Mouse (Mus musculus): ENCODE results near the gene Mmp15. TPM values are rescaled to one million over a fixed set of nuclear protein-coding genes. Genes with fewer than 3 reads are reported as not detected.
A peak's percentile ranks its signal among the peaks of the same experiment; 100 is the strongest.

Gene Mmp15
- polyA plus RNA-seq, 1 experiment from 2014 or later: 14.8 TPM

- Histone ChIP-seq H3K27me3 (replicated peaks) (no peaks in the 10 kb centered on the region), H3K4me2 (replicated peaks) (no peak overlapping the region), H3K27ac (no peak overlapping the region), H3K36me3 (peaks cover 37% of the 10 kb centered on the region), H3K9me3 (no peaks in the 10 kb centered on the region), H3K9ac (no peak overlapping the region), H3K4me3 (replicated peaks) (no peak overlapping the region), H3K4me1 (replicated peaks) (0 out of 2 replicates have a peak, but pooled peaks cover 13% of the 10 kb centered on the region)
- WGBS: 74% methylated on average over 5 of the region's 5 CpGs
- ATAC-seq: no peak
Measured at GRCm38 (mm10) chr8:95326822-95327221, 25.2 kb upstream of the Mmp15 start.

- 0 out of 2 replicates have a peak, but pooled peaks cover 16% of the 10 kb centered on the region for H3K4me1 ChIP-seq (replicated peaks)
- no peak overlapping the region for H3K27ac ChIP-seq
- 89% methylated on average over 46 of the region's 46 CpGs for WGBS
- H3K27me3 ChIP-seq (replicated peaks): no peaks in the 10 kb centered on the region
- no peak for ATAC-seq
- no peaks in the 10 kb centered on the region for H3K9me3 ChIP-seq
- no peak overlapping the region for H3K4me2 ChIP-seq (replicated peaks)
- peaks cover 37% of the 10 kb centered on the region for H3K36me3 ChIP-seq
- H3K9ac ChIP-seq: no peak overlapping the region
- H3K4me3 ChIP-seq (replicated peaks): no peak overlapping the region
Measured at GRCm38 (mm10) chr8:95327866-95328465, 24.1 kb upstream of the Mmp15 start.

GRCm38 (mm10) chr8:95330367-95330766, 21.7 kb upstream of the Mmp15 start:
- Histone ChIP-seq H3K27ac (no peak overlapping the region), H3K9me3 (no peaks in the 10 kb centered on the region), H3K4me2 (replicated peaks) (peak overlapping the region; percentile 82), H3K9ac (peak overlapping the region; percentile 94; the same call in 1 of the 2 replicates), H3K4me1 (replicated peaks) (0 out of 2 replicates have a peak, but pooled peaks cover 16% of the 10 kb centered on the region), H3K36me3 (peaks cover 40% of the 10 kb centered on the region), H3K4me3 (replicated peaks) (peak overlapping the region; percentile 82), H3K27me3 (replicated peaks) (no peaks in the 10 kb centered on the region)
- 53% methylated on average over 1 of the region's 1 CpGs for WGBS
- ATAC-seq: no peak

- H3K4me3 ChIP-seq (replicated peaks): peak overlapping the region; percentile 82
- H3K9me3 ChIP-seq: no peaks in the 10 kb centered on the region
- H3K36me3 ChIP-seq: peaks cover 36% of the 10 kb centered on the region
- H3K27me3 ChIP-seq (replicated peaks): no peaks in the 10 kb centered on the region
- 0 out of 2 replicates have a peak, but pooled peaks cover 16% of the 10 kb centered on the region for H3K4me1 ChIP-seq (replicated peaks)
- WGBS: under 1% methylated on average over 38 of the region's 38 CpGs
- H3K4me2 ChIP-seq (replicated peaks): peak overlapping the region; percentile 82
- ATAC-seq: peak; percentile 59
- peak overlapping the region; percentile 99 for H3K27ac ChIP-seq
- H3K9ac ChIP-seq: peak overlapping the region; percentile 94
Measured at GRCm38 (mm10) chr8:95331156-95331719, 20.8 kb upstream of the Mmp15 start.

GRCm38 (mm10) chr8:95331720-95332436, 20.2 kb upstream of the Mmp15 start, which contains the start of the genes Zfp319 and Usb1:
Gene Zfp319, minus strand, starts transcription at chr8:95331950.
Gene Usb1, plus strand, starts transcription at chr8:95332284.
- ATAC-seq: peak; percentile 97
- Histone ChIP-seq H3K36me3 (peaks cover 29% of the 10 kb centered on the region), H3K4me1 (replicated peaks) (0 out of 2 replicates have a peak, but pooled peaks cover 16% of the 10 kb centered on the region), H3K9ac (peak within 1 kb of the TSS; percentile 94), H3K27ac (peak within 1 kb of the TSS; percentile 99), H3K4me3 (replicated peaks) (peak within 1 kb of the TSS; percentile 82), H3K9me3 (no peaks in the 10 kb centered on the region), H3K4me2 (replicated peaks) (peak within 1 kb of the TSS; percentile 82), H3K27me3 (replicated peaks) (no peaks in the 10 kb centered on the region)
- WGBS: under 1% methylated on average over 73 of the region's 80 CpGs

GRCm38 (mm10) chr8:95332437-95333199, 19.4 kb upstream of the Mmp15 start:
- H3K4me3 ChIP-seq (replicated peaks): peak overlapping the region; percentile 82
- peaks cover 22% of the 10 kb centered on the region for H3K36me3 ChIP-seq
- ATAC-seq: peak; percentile 31
- H3K27me3 ChIP-seq (replicated peaks): no peaks in the 10 kb centered on the region
- WGBS: 19% methylated on average over 21 of the region's 21 CpGs
- H3K9ac ChIP-seq: peak overlapping the region; percentile 94
- no peaks in the 10 kb centered on the region for H3K9me3 ChIP-seq
- H3K4me2 ChIP-seq (replicated peaks): peak overlapping the region; percentile 82
- 0 out of 2 replicates have a peak, but pooled peaks cover 14% of the 10 kb centered on the region for H3K4me1 ChIP-seq (replicated peaks)
- H3K27ac ChIP-seq: peak overlapping the region; percentile 99

GRCm38 (mm10) chr8:95335706-95336105, 16.4 kb upstream of the Mmp15 start:
- Histone ChIP-seq H3K4me1 (replicated peaks) (0 out of 2 replicates have a peak, but pooled peaks cover 5% of the 10 kb centered on the region), H3K9me3 (no peaks in the 10 kb centered on the region), H3K9ac (no peak overlapping the region), H3K4me3 (replicated peaks) (no peak overlapping the region), H3K27me3 (replicated peaks) (no peaks in the 10 kb centered on the region), H3K36me3 (peaks cover 12% of the 10 kb centered on the region; the same call in 1 of the 2 replicates), H3K4me2 (replicated peaks) (no peak overlapping the region), H3K27ac (no peak overlapping the region)
- WGBS: 93% methylated on average over 1 of the region's 1 CpGs
- ATAC-seq: no peak

GRCm38 (mm10) chr8:95336363-95336762, 15.7 kb upstream of the Mmp15 start:
- H3K4me3 ChIP-seq (replicated peaks): no peak overlapping the region

GRCm38 (mm10) chr8:95341721-95342120, 10.3 kb upstream of the Mmp15 start:
- Histone ChIP-seq H3K27me3 (replicated peaks) (no peaks in the 10 kb centered on the region), H3K36me3 (peaks cover 23% of the 10 kb centered on the region)
- ATAC-seq: 0 out of 2 replicates have a peak, but pooled peaks have one; percentile 21

More at GRCm38 (mm10) chr8:95336363-95336762, 15.7 kb upstream of the Mmp15 start:
- Histone ChIP-seq H3K9me3 (no peaks in the 10 kb centered on the region), H3K4me1 (replicated peaks) (0 out of 2 replicates have a peak, but pooled peaks cover 3% of the 10 kb centered on the region), H3K27me3 (replicated peaks) (no peaks in the 10 kb centered on the region), H3K4me2 (replicated peaks) (no peak overlapping the region), H3K27ac (no peak overlapping the region), H3K9ac (no peak overlapping the region), H3K36me3 (peaks cover 12% of the 10 kb centered on the region; the same call in 1 of the 2 replicates)
- no peak for ATAC-seq

GRCm38 (mm10) chr8:95344668-95345067, 7.4 kb upstream of the Mmp15 start:
- 78% methylated on average over 6 of the region's 6 CpGs for WGBS
- Histone ChIP-seq H3K4me1 (replicated peaks) (peaks cover 4% of the 10 kb centered on the region; the same call in 1 of the 2 replicates), H3K27ac (no peak overlapping the region), H3K27me3 (replicated peaks) (no peaks in the 10 kb centered on the region), H3K4me3 (replicated peaks) (no peak overlapping the region), H3K9me3 (no peaks in the 10 kb centered on the region), H3K9ac (no peak overlapping the region), H3K36me3 (peaks cover 14% of the 10 kb centered on the region; the same call in 1 of the 2 replicates), H3K4me2 (replicated peaks) (no peak overlapping the region)
- no peak for ATAC-seq

More at GRCm38 (mm10) chr8:95341721-95342120, 10.3 kb upstream of the Mmp15 start:
- WGBS: 63% methylated on average over 5 of the region's 5 CpGs
- Histone ChIP-seq H3K4me3 (replicated peaks) (no peak overlapping the region), H3K4me1 (replicated peaks) (no peaks in the 10 kb centered on the region), H3K27ac (no peak overlapping the region), H3K9me3 (no peaks in the 10 kb centered on the region), H3K9ac (no peak overlapping the region), H3K4me2 (replicated peaks) (no peak overlapping the region)

- WGBS: 18% methylated on average over 8 of the region's 8 CpGs
- Histone ChIP-seq H3K9ac (no peak overlapping the region), H3K4me3 (replicated peaks) (no peak overlapping the region), H3K4me2 (replicated peaks) (no peak overlapping the region), H3K27me3 (replicated peaks) (no peaks in the 10 kb centered on the region), H3K9me3 (no peaks in the 10 kb centered on the region), H3K36me3 (peaks cover 14% of the 10 kb centered on the region; the same call in 1 of the 2 replicates), H3K4me1 (replicated peaks) (peaks cover 16% of the 10 kb centered on the region), H3K27ac (no peak overlapping the region)
- ATAC-seq: no peak; the same call in 1 of the 2 replicates
Measured at GRCm38 (mm10) chr8:95346643-95347545, 5.2 kb upstream of the Mmp15 start.

Measured in intestine, embryonic 15.5 days (tissue).